Mouse (Mus musculus): ENCODE measurements around the gene Trnp1. TPM values are rescaled to one million over a fixed set of nuclear protein-coding genes. Genes with fewer than 3 reads are reported as not detected.

Gene Trnp1
- total RNA-seq, 2 experiments from 2014 or later: not detected

- ATAC-seq (replicated peaks; ENCODE audit: low FRiP score, poor library complexity, severe bottlenecking): no peak
Measured at GRCm38 (mm10) chr4:133495711-133496110, 2.6 kb downstream of the Trnp1 start.

GRCm38 (mm10) chr4:133494867-133495266 lies 3.5 kb downstream of the Trnp1 start:
- ATAC-seq (replicated peaks; ENCODE audit: low FRiP score, poor library complexity, severe bottlenecking): no peak

GRCm38 (mm10) chr4:133494432-133494831 lies 3.9 kb downstream of the Trnp1 start:
- peak; percentile 70 for ATAC-seq (replicated peaks; ENCODE audit: low FRiP score, poor library complexity, severe bottlenecking)

GRCm38 (mm10) chr4:133493895-133494294 lies 4.5 kb downstream of the Trnp1 start:
- ATAC-seq (replicated peaks; ENCODE audit: low FRiP score, poor library complexity, severe bottlenecking): no peak

GRCm38 (mm10) chr4:133491800-133492199 lies 6.5 kb downstream of the Trnp1 start:
- ATAC-seq (replicated peaks; ENCODE audit: low FRiP score, poor library complexity, severe bottlenecking): no peak

- no peak for ATAC-seq (replicated peaks; ENCODE audit: low FRiP score, poor library complexity, severe bottlenecking)
Measured at GRCm38 (mm10) chr4:133489489-133490245, 8.7 kb downstream of the Trnp1 start.

GRCm38 (mm10) chr4:133488619-133489392 lies 9.5 kb downstream of the Trnp1 start:
- ATAC-seq (replicated peaks; ENCODE audit: low FRiP score, poor library complexity, severe bottlenecking): no peak

GRCm38 (mm10) chr4:133486673-133487357 lies 11.5 kb downstream of the Trnp1 start:
- ATAC-seq (replicated peaks; ENCODE audit: low FRiP score, poor library complexity, severe bottlenecking): no peak

- ATAC-seq (replicated peaks; ENCODE audit: low FRiP score, poor library complexity, severe bottlenecking): no peak
Measured at GRCm38 (mm10) chr4:133485691-133486425, 12.5 kb downstream of the Trnp1 start.

GRCm38 (mm10) chr4:133484266-133485025 lies 13.9 kb downstream of the Trnp1 start:
- ATAC-seq (replicated peaks; ENCODE audit: low FRiP score, poor library complexity, severe bottlenecking): no peak

- ATAC-seq (replicated peaks; ENCODE audit: low FRiP score, poor library complexity, severe bottlenecking): no peak
Measured at GRCm38 (mm10) chr4:133482479-133482878, 15.9 kb downstream of the Trnp1 start.

GRCm38 (mm10) chr4:133481488-133481887 lies 16.9 kb downstream of the Trnp1 start:
- no peak for ATAC-seq (replicated peaks; ENCODE audit: low FRiP score, poor library complexity, severe bottlenecking)

- no peak for ATAC-seq (replicated peaks; ENCODE audit: low FRiP score, poor library complexity, severe bottlenecking)
Measured at GRCm38 (mm10) chr4:133480754-133481153, 17.6 kb downstream of the Trnp1 start.

GRCm38 (mm10) chr4:133480185-133480537 lies 18.2 kb downstream of the Trnp1 start:
- no peak for ATAC-seq (replicated peaks; ENCODE audit: low FRiP score, poor library complexity, severe bottlenecking)

- peak; percentile 92 for ATAC-seq (replicated peaks; ENCODE audit: low FRiP score, poor library complexity, severe bottlenecking)
Measured at GRCm38 (mm10) chr4:133479458-133480184, 18.7 kb downstream of the Trnp1 start, which contains the start of gene Tent5b. Tent5b (plus strand) TSS chr4:133480132.

GRCm38 (mm10) chr4:133473833-133474232 lies 24.5 kb downstream of the Trnp1 start:
- ATAC-seq (replicated peaks; ENCODE audit: low FRiP score, poor library complexity, severe bottlenecking): no peak

GRCm38 (mm10) chr4:133471135-133471821 lies 27.1 kb downstream of the Trnp1 start:
- no peak for ATAC-seq (replicated peaks; ENCODE audit: low FRiP score, poor library complexity, severe bottlenecking)

- ATAC-seq (replicated peaks; ENCODE audit: low FRiP score, poor library complexity, severe bottlenecking): 0 out of 2 replicates have a peak, but pooled peaks have one; percentile 29
Measured at GRCm38 (mm10) chr4:133469122-133469521, 29.2 kb downstream of the Trnp1 start.

All from erythroblast, adult 5-6 weeks (primary cell).